Mouse (Mus musculus) CH12.LX (cell line): ENCODE results near the gene Lmx1a. TPM values are rescaled to one million over a fixed set of nuclear protein-coding genes. Genes with fewer than 3 reads are reported as not detected.

Experiments
- DNase-seq: peaks from one replicate; pipeline ENCODE4 v3.0.0-alpha.2; 2013; ENCODE audit errors: extremely low read depth
- H3K27ac ChIP-seq: 2 replicates; pipeline ENCODE4 v1.5.1; 2012; ENCODE audit warnings: low read depth, mild to moderate bottlenecking, control low read depth, moderate library complexity; ENCODE audit not compliant: insufficient read depth
- H3K27me3 ChIP-seq: replicated peaks from 2 replicates; pipeline ENCODE3; 2012; ENCODE audit warnings: inconsistent platforms
- H3K36me3 ChIP-seq, 2 experiments: replicated peaks in 1 of 2; 2 replicates each; pipeline versions ENCODE3 to v1.6.1; 2012; ENCODE audit warnings: inconsistent platforms in 1 of 2, low read length in 1 of 2, mild to moderate bottlenecking in 1 of 2, mixed read lengths in 1 of 2, moderate library complexity in 1 of 2; ENCODE audit not compliant: control insufficient read depth in 1 of 2, insufficient read depth in 1 of 2
- H3K4me1 ChIP-seq, 2 experiments: 2 replicates each; pipeline ENCODE4 v1.6.1; 2012; ENCODE audit warnings: inconsistent platforms in 1 of 2, moderate library complexity in 1 of 2; ENCODE audit not compliant: insufficient read depth in 2 of 2, control insufficient read depth in 1 of 2
- H3K4me2 ChIP-seq: 2 replicates; pipeline ENCODE4 v1.6.1; 2012; ENCODE audit warnings: low read depth, mild to moderate bottlenecking, control low read depth; ENCODE audit not compliant: poor library complexity, insufficient read depth, severe bottlenecking
- H3K4me3 ChIP-seq, 3 experiments: fragments of 150-350 bp in 1 of 3; sonication (generic) in 1 of 3; replicated peaks in 1 of 3; 2 replicates each; pipeline versions ENCODE3 to v1.5.1; 2011 to 2012; ENCODE audit warnings: low read depth in 2 of 3, low read length in 2 of 3, mild to moderate bottlenecking in 2 of 3, moderate library complexity in 2 of 3, control low read depth in 1 of 3, improper control_type of control experiment in 1 of 3, inconsistent platforms in 1 of 3, mixed read lengths in 1 of 3; ENCODE audit not compliant: poor library complexity in 1 of 3
- H3K79me2 ChIP-seq: replicated peaks from 2 replicates; pipeline ENCODE4 v1.6.1; 2012; ENCODE audit warnings: mild to moderate bottlenecking, moderate library complexity; ENCODE audit not compliant: control insufficient read depth, poor library complexity, insufficient read depth, severe bottlenecking; ENCODE audit errors: extremely low read depth
- H3K9ac ChIP-seq: 2 replicates; pipeline ENCODE4 v1.6.1; 2012; ENCODE audit warnings: low read depth, mild to moderate bottlenecking, control low read depth, moderate library complexity; ENCODE audit not compliant: insufficient read depth
- H3K9me3 ChIP-seq: replicated peaks from 2 replicates; pipeline ENCODE3; 2012; ENCODE audit warnings: low read length, inconsistent platforms, mixed read lengths
- BHLHE40 ChIP-seq: IDR thresholded peaks from 2 replicates; pipeline ENCODE4 v1.6.1; 2011; ENCODE audit warnings: mild to moderate bottlenecking, low read depth, low read length, improper control_type of control experiment
- CHD2 ChIP-seq: IDR thresholded peaks from 2 replicates; pipeline ENCODE4 v1.6.1; 2011; ENCODE audit warnings: low read length, improper control_type of control experiment
- CTCF ChIP-seq, 2 experiments: IDR thresholded peaks in 1 of 2; conservative IDR thresholded peaks in 1 of 2; 2 replicates each; pipeline ENCODE4 v1.5.1; 2011 to 2012; ENCODE audit warnings: low read depth in 2 of 2, low read length in 2 of 2, improper control_type of control experiment in 1 of 2, inconsistent platforms in 1 of 2, mild to moderate bottlenecking in 1 of 2, moderate library complexity in 1 of 2
- ELF1 ChIP-seq: IDR thresholded peaks from 2 replicates; pipeline ENCODE4 v1.6.1; 2014; ENCODE audit warnings: low read depth, mild to moderate bottlenecking, inconsistent platforms, low read length, improper control_type of control experiment
- ETS1 ChIP-seq: conservative IDR thresholded peaks from 2 replicates; pipeline ENCODE4 v1.6.1; 2012; ENCODE audit warnings: low read depth, mild to moderate bottlenecking, inconsistent platforms, low read length, improper control_type of control experiment, moderate library complexity
- GABPA ChIP-seq: IDR thresholded peaks from 2 replicates; pipeline ENCODE4 v1.6.1; 2012; ENCODE audit warnings: low read depth, low read length, improper control_type of control experiment, inconsistent platforms; ENCODE audit not compliant: insufficient replicate concordance
- JUND ChIP-seq: conservative IDR thresholded peaks from 2 replicates; pipeline ENCODE4 v1.6.1; 2011; ENCODE audit warnings: low read depth, low read length, improper control_type of control experiment
- KAT2A ChIP-seq: IDR thresholded peaks from 2 replicates; pipeline ENCODE4 v1.6.1; 2012; ENCODE audit warnings: low read length, improper control_type of control experiment, inconsistent platforms; ENCODE audit not compliant: insufficient replicate concordance
- MAZ ChIP-seq: IDR thresholded peaks from 2 replicates; pipeline ENCODE4 v1.6.1; 2012; ENCODE audit warnings: low read depth, mild to moderate bottlenecking, inconsistent platforms, low read length, improper control_type of control experiment, moderate library complexity
- MYC ChIP-seq: IDR thresholded peaks from 2 replicates; pipeline ENCODE4 v1.6.1; 2011; ENCODE audit warnings: low read depth, mild to moderate bottlenecking, improper control_type of control experiment, low read length
- NELFE ChIP-seq: IDR thresholded peaks from 2 replicates; pipeline ENCODE4 v1.6.1; 2011; ENCODE audit warnings: low read depth, low read length, improper control_type of control experiment
- NRF1 ChIP-seq: IDR thresholded peaks from 2 replicates; pipeline ENCODE4 v1.6.1; 2014; ENCODE audit warnings: low read depth, mild to moderate bottlenecking, inconsistent platforms, low read length, improper control_type of control experiment, moderate library complexity
- PAX5 ChIP-seq: IDR thresholded peaks from 2 replicates; pipeline ENCODE4 v1.6.1; 2012; ENCODE audit warnings: low read length, inconsistent platforms, mixed read lengths
- POLR2A ChIP-seq: IDR thresholded peaks from 2 replicates; pipeline ENCODE4 v1.6.1; 2011; ENCODE audit warnings: low read depth, mild to moderate bottlenecking, improper control_type of control experiment, low read length
- RAD21 ChIP-seq: IDR thresholded peaks from 2 replicates; pipeline ENCODE4 v1.6.1; 2011; ENCODE audit warnings: low read depth, mild to moderate bottlenecking, low read length, improper control_type of control experiment, moderate library complexity
- SIN3A ChIP-seq: IDR thresholded peaks from 2 replicates; pipeline ENCODE4 v1.6.1; 2012; ENCODE audit warnings: low read length, improper control_type of control experiment, inconsistent platforms
- SMC3 ChIP-seq: IDR thresholded peaks from 2 replicates; pipeline ENCODE4 v1.6.1; 2011; ENCODE audit warnings: low read depth, low read length, improper control_type of control experiment
- TBP ChIP-seq: conservative IDR thresholded peaks from 2 replicates; pipeline ENCODE4 v1.6.1; 2011; ENCODE audit warnings: low read depth, low read length, improper control_type of control experiment
- UBTF ChIP-seq: IDR thresholded peaks from 2 replicates; pipeline ENCODE4 v1.6.1; 2012; ENCODE audit warnings: low read depth, mild to moderate bottlenecking, inconsistent platforms, low read length, improper control_type of control experiment, moderate library complexity
- USF1 ChIP-seq: IDR thresholded peaks from 2 replicates; pipeline ENCODE4 v1.6.1; 2014; ENCODE audit warnings: low read depth, mild to moderate bottlenecking, inconsistent platforms, low read length, improper control_type of control experiment
- USF2 ChIP-seq: conservative IDR thresholded peaks from 2 replicates; pipeline ENCODE4 v1.6.1; 2011; ENCODE audit warnings: low read depth, low read length, improper control_type of control experiment
- ZC3H11A ChIP-seq: IDR thresholded peaks from 2 replicates; pipeline ENCODE4 v1.6.1; 2012; ENCODE audit warnings: low read depth, mild to moderate bottlenecking, inconsistent platforms, low read length, improper control_type of control experiment
- ZMIZ1 ChIP-seq: IDR thresholded peaks from 2 replicates; pipeline ENCODE4 v1.6.1; 2012; ENCODE audit warnings: low read depth, mild to moderate bottlenecking, inconsistent platforms, low read length, improper control_type of control experiment
- ZNF384 ChIP-seq: IDR thresholded peaks from 2 replicates; pipeline ENCODE4 v1.6.1; 2012; ENCODE audit warnings: low read depth, low read length, improper control_type of control experiment, inconsistent platforms
- dilution Hi-C: fragments of 300-500 bp; cut with MboI; formaldehyde crosslinking; loops from 2 replicates; pipeline ENCODE4 v1.14.3; 2020; ENCODE audit warnings: low sequenced_read_pairs; ENCODE audit not compliant: extremely low pct_unique_long_range_greater_than_20kb, extremely low pct_ligation_motif_present
- in situ Hi-C: fragments of 300-500 bp; cut with MboI; formaldehyde crosslinking; loops from 3 replicates; pipeline ENCODE4 v1.14.3; 2019; ENCODE audit warnings: low sequenced_read_pairs, low pct_ligation_motif_present, low pct_unique_long_range_greater_than_20kb, mixed read lengths
- polyA plus RNA-seq: library from polyadenylated mRNA; unstranded; fragments of >175 nt; gene quantifications from 2 replicates; pipeline ENCODE4 v1.2.1, GENCODE M21; 2012; ENCODE audit warnings: low read depth; ENCODE audit not compliant: insufficient read length
- total RNA-seq, 2 experiments: library from RNA; depleted of rRNA; stranded (reverse); fragments of 300-350 nt in 1 of 2; fragments of >200 nt in 1 of 2; gene quantifications; 2 replicates each; pipeline ENCODE4 v1.2.3; 2012 to 2014

The Lmx1a gene
- total and polyA plus RNA-seq, 3 experiments = not detected

DNA sequence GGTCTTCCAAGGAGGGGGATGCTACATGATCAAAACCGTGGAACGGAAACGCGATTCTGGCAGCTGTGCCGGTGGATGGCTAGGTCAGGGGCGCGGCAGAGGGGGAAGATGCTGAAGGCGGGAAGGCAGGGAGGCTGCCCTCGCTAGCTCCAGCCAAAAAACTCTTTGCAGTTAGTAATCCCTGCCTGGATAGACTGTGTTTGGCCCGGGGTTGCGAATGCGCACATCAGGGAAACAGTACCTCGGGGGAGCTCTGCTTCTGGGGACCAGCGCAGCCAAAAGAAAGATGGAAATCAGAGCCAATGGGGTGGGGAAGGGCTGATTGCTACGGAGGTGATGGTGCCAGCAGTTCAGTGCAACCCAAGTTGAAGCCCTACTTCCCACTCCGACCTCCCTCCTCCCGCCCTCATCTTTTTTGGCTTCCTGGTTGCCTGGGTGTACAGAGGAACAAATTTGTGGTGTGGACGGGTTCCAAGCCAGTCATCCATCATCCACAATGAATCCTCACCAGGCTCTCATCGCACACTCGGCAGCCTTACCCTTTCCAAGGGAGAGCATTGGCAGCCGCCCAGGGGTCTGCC, 28.4 kb upstream of the Lmx1a start:
- 0 out of 4 replicates have a peak, but pooled peaks cover 0 to 5% of the 10 kb centered on the region in 2 experiments for H3K4me1 ChIP-seq
- peaks cover 69% of the 10 kb centered on the region for H3K9me3 ChIP-seq
- H3K27ac ChIP-seq = no peak overlapping the region
- dilution Hi-C loops = no loop called here
- H3K79me2 ChIP-seq = no peaks in the 10 kb centered on the region
- H3K9ac ChIP-seq = no peak overlapping the region
- no peak overlapping the region for H3K4me3 ChIP-seq
- H3K36me3 ChIP-seq = no peaks in the 10 kb centered on the region
- no peak for TF ChIP-seq GABPA
- TF ChIP-seq ZNF384 = no peak
- no peak for TF ChIP-seq USF1
- TF ChIP-seq NRF1 = no peak
- no peak for TF ChIP-seq ZC3H11A
- TF ChIP-seq CHD2 = no peak
- TF ChIP-seq JUND = no peak
- no peak for TF ChIP-seq ELF1
- no peak for TF ChIP-seq SMC3
- TF ChIP-seq RAD21 = no peak
- no peak for TF ChIP-seq MAZ
- TF ChIP-seq KAT2A = no peak
- TF ChIP-seq PAX5 = no peak
- no peak for TF ChIP-seq POLR2A
- TF ChIP-seq TBP = no peak
- TF ChIP-seq BHLHE40 = no peak
- no peak for TF ChIP-seq MYC
- H3K27me3 ChIP-seq = no peaks in the 10 kb centered on the region
- in situ Hi-C loops = no loop called here
- H3K4me2 ChIP-seq = no peak overlapping the region
- DNase-seq = no peak

- TF ChIP-seq ETS1 = no peak
- no peak for TF ChIP-seq SMC3
- no peak for TF ChIP-seq NELFE
- no peak for TF ChIP-seq SIN3A
- no peak for TF ChIP-seq CTCF (conservative IDR thresholded peaks at IDR 0.05 in 1 of 2, IDR thresholded peaks at IDR 0.05 in 1 of 2; ENCODE audit: low read depth in 2 of 2, low read length in 2 of 2)
- no peak for TF ChIP-seq USF2
- no peak for TF ChIP-seq UBTF
- no peak for TF ChIP-seq BHLHE40
- TF ChIP-seq ZMIZ1 = no peak
- TF ChIP-seq CHD2 = no peak
- TF ChIP-seq TBP = no peak
- no peak for TF ChIP-seq NRF1
- no peak for TF ChIP-seq MYC
- TF ChIP-seq MAZ = no peak
- TF ChIP-seq, all 38 proteins: peak for 0
- no peak overlapping the region for H3K27ac ChIP-seq
- in situ Hi-C loops (no loop called here), dilution Hi-C loops (no loop called here)
- H3K4me2 ChIP-seq = no peak overlapping the region
- DNase-seq = no peak
- 0 out of 4 replicates have a peak, but pooled peaks cover 0 to under 1% of the 10 kb centered on the region in 2 experiments for H3K4me1 ChIP-seq
- H3K36me3 ChIP-seq = no peaks in the 10 kb centered on the region
- H3K9me3 ChIP-seq = peaks cover 68% of the 10 kb centered on the region
- H3K79me2 ChIP-seq = no peaks in the 10 kb centered on the region
- no peak overlapping the region for H3K9ac ChIP-seq
- H3K4me3 ChIP-seq = no peak overlapping the region
- no peaks in the 10 kb centered on the region for H3K27me3 ChIP-seq
These were observed 27.9 kb upstream of the Lmx1a start for GRCm38 (mm10) chr1:167661123-167661522.
